Mouse (Mus musculus): ENCODE measurements at regions not wholly inside any gene's neighbourhood (a gene's known extent, or its start where the extent isn't known, plus 50 kb on each side); places are given as distances from the start of the nearest gene placed in this dataset.
A peak's percentile ranks its signal among the peaks of the same experiment; 100 is the strongest.

DNA sequence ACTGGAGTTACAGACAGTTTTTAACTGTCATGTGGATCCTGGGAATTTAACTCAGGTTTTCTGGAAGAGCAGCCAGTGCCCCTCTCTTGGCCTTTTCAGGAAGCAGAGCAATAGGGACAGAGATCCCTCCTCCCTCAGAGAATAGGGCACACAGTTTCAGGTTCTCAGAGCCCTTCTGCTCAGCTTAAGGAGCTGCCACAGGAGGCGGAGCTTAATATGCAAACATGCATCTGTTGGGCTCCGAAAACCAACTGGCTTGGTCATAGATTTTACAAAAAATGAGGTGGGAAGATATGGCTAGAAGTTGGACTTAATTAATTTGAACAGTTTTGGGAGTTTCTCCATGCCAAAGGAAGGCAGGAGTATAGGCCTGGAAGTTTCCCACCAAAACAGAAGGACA is 61.9 kb upstream of the Znrf2 start:
- DNase-seq = no peak

- no peak for DNase-seq
Measured at GRCm38 (mm10) chr6:54757511-54757911, 59.2 kb upstream of the Znrf2 start.

DNA sequence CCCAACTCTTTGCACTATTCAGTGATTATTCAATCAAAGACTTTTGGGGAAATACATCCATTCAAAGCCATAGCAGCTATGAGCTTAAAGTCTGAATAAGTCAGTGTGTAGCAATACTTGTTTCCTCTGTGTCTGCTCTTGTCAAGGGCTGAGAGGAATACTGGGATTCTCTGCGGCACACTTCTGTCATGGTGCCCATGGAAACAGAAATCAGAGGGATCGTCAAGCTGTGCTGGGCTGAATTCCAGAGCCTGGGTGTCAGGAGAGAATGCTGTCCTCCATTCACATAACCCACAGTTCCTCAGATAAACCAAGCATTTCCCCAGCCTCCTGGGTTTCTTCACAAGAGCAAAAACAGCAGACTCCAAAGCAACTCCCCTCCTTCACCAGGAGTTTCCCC is 58.6 kb upstream of the Znrf2 start:
- peak; percentile 51 for DNase-seq

DNA sequence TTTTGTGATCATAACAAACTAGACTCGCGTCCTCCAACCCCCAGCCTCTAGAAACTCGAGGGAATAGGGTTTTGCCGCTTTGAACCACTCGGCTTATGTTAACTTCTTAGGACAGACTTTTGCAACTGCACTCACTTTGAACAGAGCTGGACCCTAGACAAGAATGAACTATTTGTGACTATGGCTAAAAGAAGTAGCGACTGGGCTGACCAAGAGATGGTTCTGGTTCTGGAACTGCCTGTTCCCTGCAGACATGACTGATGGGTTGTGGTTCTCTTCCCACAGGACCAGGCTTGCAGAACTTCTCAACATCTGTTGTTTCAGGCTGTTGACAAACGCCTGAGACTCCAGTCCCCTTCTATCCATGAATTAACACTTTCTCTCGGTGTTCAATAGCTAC is 57.5 kb upstream of the Znrf2 start:
- no peak for DNase-seq

DNA sequence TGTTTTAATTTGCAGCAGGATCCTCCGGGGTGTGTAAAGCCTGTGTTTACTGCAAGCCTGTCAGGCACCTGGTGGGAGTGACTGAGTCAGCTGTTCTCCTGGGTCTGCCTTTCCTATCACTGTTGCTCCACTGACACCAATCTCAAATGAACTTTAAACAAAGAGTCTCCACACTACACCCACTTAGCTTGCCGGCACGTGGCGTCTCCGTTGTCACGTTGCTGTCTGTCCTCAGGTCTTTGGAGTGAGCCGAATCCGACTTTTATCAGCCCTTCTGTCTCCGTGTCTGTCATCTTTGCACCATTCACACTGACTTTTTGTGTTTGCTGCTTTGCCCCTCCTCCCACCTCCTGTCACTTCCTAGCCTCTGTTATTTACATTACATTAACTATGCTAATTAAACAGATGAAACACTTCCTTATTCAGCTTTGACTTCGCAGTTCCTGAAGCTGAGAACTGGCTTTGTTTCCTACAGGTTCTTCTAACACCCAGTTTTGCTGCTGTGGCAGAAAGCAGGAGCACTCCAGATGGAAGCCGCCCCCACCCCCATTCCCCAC is 56.7 kb upstream of the Znrf2 start:
- DNase-seq = no peak

DNA sequence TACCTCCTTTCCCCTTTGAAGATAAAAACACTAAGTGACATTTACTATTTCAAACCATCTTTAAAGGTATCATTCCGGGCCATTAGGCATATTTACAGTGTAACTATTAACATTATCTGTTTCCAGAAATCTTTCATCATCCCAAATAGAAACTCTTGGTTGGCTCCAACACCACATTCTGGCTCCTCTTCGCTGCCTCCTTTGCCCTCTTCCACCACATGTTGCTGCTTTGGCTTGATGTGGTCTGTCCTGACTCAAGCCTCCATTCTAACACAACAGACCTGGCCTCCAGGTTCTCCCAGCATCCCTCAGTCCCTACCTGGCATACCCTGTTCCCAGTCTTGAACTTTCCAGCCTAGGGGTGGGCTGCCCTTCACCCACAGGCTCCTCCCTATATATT is 56.2 kb upstream of the Znrf2 start:
- DNase-seq = no peak

DNA sequence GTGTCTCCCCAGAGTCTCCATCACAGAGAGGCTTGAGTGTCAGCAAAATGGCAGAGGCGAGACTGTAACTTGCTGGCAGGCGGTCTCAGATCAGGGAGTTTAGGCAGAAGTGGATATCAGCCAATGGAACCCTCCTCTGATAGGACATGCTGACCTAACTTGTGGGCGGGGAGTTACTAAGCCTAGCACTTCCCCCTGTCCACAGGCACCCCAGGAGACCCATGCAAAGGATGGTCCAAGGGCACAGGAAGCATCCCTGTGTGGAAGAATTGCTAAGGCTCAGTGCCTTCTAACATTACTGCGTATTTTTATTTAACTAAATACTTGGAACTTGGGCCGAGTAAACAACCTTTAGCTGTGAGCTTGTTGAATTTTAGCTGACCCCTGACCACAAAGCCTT is 54.7 kb upstream of the Znrf2 start:
- no peak for DNase-seq

DNA sequence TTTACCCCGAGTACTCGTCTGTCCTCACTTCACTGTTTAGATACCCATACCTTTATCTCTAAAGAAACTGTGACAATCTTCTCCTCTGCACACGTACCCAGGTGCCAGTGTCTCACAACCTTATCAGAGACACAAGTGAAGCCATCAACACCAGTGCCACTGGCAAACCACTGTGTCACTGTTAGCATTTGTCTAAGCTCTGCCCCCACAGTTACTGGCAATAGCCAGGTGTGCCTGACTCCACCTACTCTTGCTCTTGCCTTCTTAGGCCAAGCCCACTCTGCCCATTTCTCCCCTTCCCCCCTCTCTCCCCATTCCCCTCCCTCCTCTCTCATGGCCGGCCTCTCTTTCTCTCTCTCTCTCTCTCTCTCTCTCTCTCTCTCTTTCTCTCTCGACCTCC is 54.2 kb upstream of the Znrf2 start:
- DNase-seq = no peak

DNA sequence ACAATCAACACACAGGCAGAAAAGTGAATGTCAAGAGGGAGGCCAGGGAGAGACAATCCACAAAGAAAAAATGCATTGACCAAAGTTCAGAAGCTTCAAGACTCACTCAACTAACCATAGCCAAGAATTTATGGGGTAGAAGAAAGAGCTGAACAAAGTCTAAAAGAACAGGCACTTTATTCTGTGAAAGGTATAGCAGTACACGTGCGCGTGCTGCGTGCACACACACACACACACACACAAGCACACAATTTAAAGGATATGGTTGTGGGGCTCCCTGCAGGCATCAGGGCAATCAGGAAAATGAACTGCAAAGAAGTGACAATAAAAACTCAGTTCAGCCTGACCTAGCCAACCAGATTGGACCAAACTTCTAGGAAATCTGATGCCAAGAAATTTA is 53.0 kb upstream of the Znrf2 start:
- no peak for DNase-seq

GRCm38 (mm10) chr6:54765715-54766114 is 51.0 kb upstream of the Znrf2 start:
- DNase-seq = no peak

DNA sequence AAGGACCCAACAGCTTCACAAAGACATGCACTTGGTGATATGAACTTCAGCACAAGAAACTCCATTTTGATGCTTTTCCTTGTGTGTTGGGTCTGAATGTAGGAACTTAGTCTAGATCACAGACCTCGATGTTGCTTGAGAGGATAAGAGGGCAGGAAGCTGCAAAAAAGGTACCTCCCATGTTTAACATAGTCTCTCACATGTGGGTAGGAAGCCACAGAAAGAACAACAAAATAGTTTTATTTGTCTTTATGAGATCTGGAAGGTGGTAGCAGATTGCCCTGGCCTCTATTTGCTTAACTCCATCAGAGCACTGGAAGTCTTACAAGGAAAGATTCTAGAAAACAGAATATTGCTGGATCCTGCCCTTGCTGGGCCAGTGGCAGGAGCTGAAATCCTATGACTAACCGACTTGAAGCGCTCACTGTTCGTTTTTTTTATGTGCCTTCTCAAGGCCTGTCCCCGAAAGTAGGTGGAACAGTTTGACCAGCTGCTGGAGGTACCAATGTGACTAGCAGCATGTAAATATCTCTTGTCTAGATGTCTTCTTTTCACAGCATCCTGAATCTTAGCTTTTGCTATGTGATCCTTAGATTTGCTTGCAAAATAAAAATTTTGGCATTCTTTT is 50.1 kb upstream of the Znrf2 start:
- DNase-seq = no peak

Data from adrenal gland, postnatal 10 days (tissue).